Mouse (Mus musculus) forebrain, embryonic 11.5 days (tissue): ENCODE measurements around the gene Chn2. TPM values are rescaled to one million over a fixed set of nuclear protein-coding genes. Genes with fewer than 3 reads are reported as not detected.

Experiments
- ATAC-seq: fragments of 200-750 bp; cut with Nextera tagmentation; replicated peaks from 2 replicates; pipeline ENCODE4 v1.8.0; 2017; ENCODE audit warnings: moderate TSS enrichment; ENCODE audit not compliant: low FRiP score
- DNase-seq: peaks from one replicate; pipeline ENCODE4 v3.0.0-alpha.2; 2017; ENCODE audit warnings: low spot score
- H3K27ac ChIP-seq: fragments of 300-500 bp; sonication (generic); 2 replicates; pipeline ENCODE4 v1.5.1; 2014; ENCODE audit warnings: low read depth, low read length
- H3K27me3 ChIP-seq: fragments of 300-500 bp; sonication (generic); 2 replicates; pipeline ENCODE4 v1.6.1; 2014; ENCODE audit warnings: mild to moderate bottlenecking, low read length, mixed read lengths; ENCODE audit not compliant: control insufficient read depth, insufficient read depth
- H3K36me3 ChIP-seq: fragments of 300-500 bp; sonication (generic); 2 replicates; pipeline ENCODE4 v1.6.1; 2014; ENCODE audit warnings: mild to moderate bottlenecking, low read length, moderate library complexity, mixed read lengths; ENCODE audit not compliant: control insufficient read depth, insufficient read depth
- H3K4me1 ChIP-seq: fragments of 300-500 bp; sonication (generic); replicated peaks from 2 replicates; pipeline ENCODE4 v1.6.1; 2014; ENCODE audit warnings: low read length, mixed read lengths; ENCODE audit not compliant: control insufficient read depth, insufficient read depth
- H3K4me2 ChIP-seq: fragments of 300-500 bp; sonication (generic); 2 replicates; pipeline ENCODE4 v1.6.1; 2014; ENCODE audit warnings: low read depth, mild to moderate bottlenecking, low read length, moderate library complexity, mixed read lengths; ENCODE audit not compliant: severe bottlenecking
- H3K4me3 ChIP-seq: fragments of 300-500 bp; sonication (generic); 2 replicates; pipeline ENCODE4 v1.5.1; 2014; ENCODE audit warnings: low read depth, low read length
- H3K9ac ChIP-seq: fragments of 300-500 bp; sonication (generic); 2 replicates; pipeline ENCODE4 v1.6.1; 2014; ENCODE audit warnings: low read length
- H3K9me3 ChIP-seq: fragments of 300-500 bp; sonication (generic); 2 replicates; pipeline ENCODE4 v1.6.1; 2016; ENCODE audit warnings: low read length, mixed read lengths; ENCODE audit not compliant: control insufficient read depth
- whole genome bisulfite sequencing: fragments of 180-500 bp; shearing (Covaris S2); extraction: QIAGEN DNeasy Blood & Tissue Kit; methylation state at CpG from one replicate; pipeline ENCODE4 v1.1.7; 2014; 5-methylcytosine and 5-hydroxymethylcytosine counted together
- polyA plus RNA-seq: library from polyadenylated mRNA; unstranded; fragments of >200 nt; fragmentation: Nextera tagmentation; extraction: Ambion mirVana; gene quantifications from 2 replicates; pipeline ENCODE4 v1.2.1, GENCODE M21; 2014

Chn2 gene
- polyA plus RNA-seq, 1 experiment from 2014 or later: 20.3 TPM

DNA sequence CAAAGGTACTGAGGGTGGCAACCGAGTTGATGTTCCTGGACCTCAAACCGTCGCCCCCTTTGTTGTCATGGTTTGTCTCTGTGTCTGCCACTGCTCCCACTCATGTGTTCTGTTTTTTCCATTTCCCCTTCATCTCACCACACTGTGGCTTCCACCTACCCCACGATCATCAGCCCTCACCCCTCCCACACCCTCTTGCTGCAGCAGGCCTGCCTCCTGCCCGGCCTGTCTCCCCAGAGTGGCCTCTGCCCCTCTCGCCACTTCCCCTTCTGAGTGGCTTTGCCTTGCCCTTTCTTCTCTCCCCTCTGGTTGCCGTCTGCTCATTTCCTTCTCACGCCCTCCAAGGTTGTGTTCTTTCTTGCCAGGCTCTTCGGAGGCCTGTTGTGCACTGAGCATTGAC, 123.4 kb downstream of the Chn2 start:
- 0 out of 2 replicates have a peak, but pooled peaks cover 4% of the 10 kb centered on the region for H3K4me1 ChIP-seq
- H3K27me3 ChIP-seq: no peaks in the 10 kb centered on the region
- H3K27ac ChIP-seq: no peak overlapping the region
- 85% methylated on average over 9 of the region's 9 CpGs for WGBS
- no peak for ATAC-seq
- H3K9me3 ChIP-seq: no peaks in the 10 kb centered on the region
- no peaks in the 10 kb centered on the region for H3K36me3 ChIP-seq
- H3K4me2 ChIP-seq: no peak overlapping the region
- DNase-seq: no peak
- H3K9ac ChIP-seq: no peak overlapping the region
- H3K4me3 ChIP-seq: no peak overlapping the region

DNA sequence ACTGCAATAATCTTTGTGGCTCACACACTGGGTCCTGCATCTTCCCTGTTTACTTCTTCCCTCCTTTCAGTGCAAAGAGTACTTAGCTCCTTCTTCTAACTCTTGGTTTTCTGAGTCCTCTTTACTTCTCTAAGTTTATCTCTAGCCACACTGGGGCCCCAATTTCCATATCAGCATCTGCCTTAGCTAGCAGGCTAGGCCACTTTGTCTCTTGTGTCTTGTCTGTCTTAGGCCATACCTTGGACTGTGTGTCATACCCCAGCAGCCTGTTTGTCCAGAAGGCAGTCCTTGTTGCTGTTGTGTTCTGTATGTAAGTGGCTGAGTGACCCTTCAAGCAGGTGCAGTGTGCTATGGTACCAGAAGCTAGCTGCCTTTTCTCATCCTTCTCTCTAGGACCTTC, 124.3 kb downstream of the Chn2 start:
- 0 out of 2 replicates have a peak, but pooled peaks cover 4% of the 10 kb centered on the region for H3K4me1 ChIP-seq
- H3K4me2 ChIP-seq: no peak overlapping the region
- no peaks in the 10 kb centered on the region for H3K27me3 ChIP-seq
- H3K27ac ChIP-seq: no peak overlapping the region
- no peaks in the 10 kb centered on the region for H3K9me3 ChIP-seq
- DNase-seq (no peak), ATAC-seq (no peak)
- no peak overlapping the region for H3K4me3 ChIP-seq
- H3K9ac ChIP-seq: no peak overlapping the region
- no peaks in the 10 kb centered on the region for H3K36me3 ChIP-seq

DNA sequence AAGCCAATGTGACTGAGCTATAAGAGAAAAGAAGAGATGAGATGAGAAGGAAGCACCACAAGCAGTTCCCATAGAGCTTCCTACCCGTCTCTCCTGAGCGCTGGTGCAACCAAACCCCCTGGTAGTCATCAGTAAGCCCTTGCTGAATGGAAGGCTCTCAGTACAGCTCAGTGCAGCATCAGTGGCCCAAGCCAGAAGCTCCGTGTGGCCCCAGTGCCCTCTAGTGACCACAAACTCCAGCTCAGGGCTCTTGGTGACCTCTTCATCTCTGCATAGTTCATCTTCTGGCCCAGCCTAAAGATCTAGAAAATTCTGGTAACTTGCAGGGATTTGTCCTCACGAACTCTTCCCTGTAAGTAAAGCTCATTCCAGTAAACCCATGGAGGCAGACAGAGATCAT, 125.4 kb downstream of the Chn2 start:
- WGBS: 42% methylated on average over 4 of the region's 4 CpGs
- Histone ChIP-seq H3K36me3 (no peaks in the 10 kb centered on the region), H3K4me2 (no peak overlapping the region), H3K27ac (no peak overlapping the region), H3K4me3 (no peak overlapping the region), H3K4me1 (0 out of 2 replicates have a peak, but pooled peaks cover 4% of the 10 kb centered on the region), H3K27me3 (no peaks in the 10 kb centered on the region), H3K9ac (no peak overlapping the region), H3K9me3 (no peaks in the 10 kb centered on the region)
- no peak for DNase-seq
- ATAC-seq: no peak

DNA sequence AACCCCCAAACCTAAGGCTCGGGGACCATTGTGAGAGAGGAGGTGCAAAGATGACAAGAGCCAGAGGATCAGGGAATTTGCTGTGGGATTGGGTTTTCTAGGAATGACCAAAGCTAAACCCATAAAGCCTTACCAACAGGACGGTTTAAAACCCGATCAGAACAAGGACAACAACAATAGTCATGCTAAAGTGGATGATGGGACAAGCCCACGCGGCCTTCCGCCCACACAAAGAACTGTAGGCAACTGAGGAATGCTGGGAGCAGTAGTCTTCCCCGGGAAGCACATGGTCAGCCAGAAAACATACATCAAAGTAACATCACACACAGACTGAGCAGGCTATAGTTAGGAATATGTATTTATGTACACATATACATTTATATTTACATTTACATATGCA, 125.9 kb downstream of the Chn2 start:
- no peak overlapping the region for H3K9ac ChIP-seq
- no peak overlapping the region for H3K27ac ChIP-seq
- no peak for DNase-seq
- 87% methylated on average over 7 of the region's 7 CpGs for WGBS
- H3K9me3 ChIP-seq: no peaks in the 10 kb centered on the region
- H3K36me3 ChIP-seq: no peaks in the 10 kb centered on the region
- ATAC-seq: no peak
- H3K27me3 ChIP-seq: no peaks in the 10 kb centered on the region
- H3K4me1 ChIP-seq: 0 out of 2 replicates have a peak, but pooled peaks cover 4% of the 10 kb centered on the region
- no peak overlapping the region for H3K4me2 ChIP-seq
- no peak overlapping the region for H3K4me3 ChIP-seq

DNA sequence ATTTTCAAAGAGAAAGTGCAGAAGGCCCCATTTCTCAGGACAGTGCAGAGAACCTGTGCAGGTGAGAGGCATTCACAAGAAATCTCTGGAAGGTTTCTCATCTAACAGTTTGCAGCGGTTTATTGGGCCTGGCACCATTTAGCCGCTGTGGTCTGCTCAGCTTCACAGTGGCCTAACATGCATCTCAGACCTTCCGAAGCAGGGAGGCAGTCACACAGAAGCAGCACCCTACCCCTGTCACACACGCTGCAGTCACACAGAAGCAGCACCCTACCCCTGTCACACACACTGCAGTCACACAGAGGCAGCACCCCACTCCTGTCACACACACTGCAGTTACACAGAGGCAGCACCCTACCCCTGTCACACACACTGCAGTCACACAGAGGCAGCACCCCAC, 126.5 kb downstream of the Chn2 start:
- DNase-seq: no peak
- no peaks in the 10 kb centered on the region for H3K36me3 ChIP-seq
- 0 out of 2 replicates have a peak, but pooled peaks cover 4% of the 10 kb centered on the region for H3K4me1 ChIP-seq
- H3K9me3 ChIP-seq: no peaks in the 10 kb centered on the region
- WGBS: 89% methylated on average over 4 of the region's 4 CpGs
- H3K27ac ChIP-seq: no peak overlapping the region
- no peak overlapping the region for H3K4me2 ChIP-seq
- ATAC-seq: no peak
- H3K4me3 ChIP-seq: no peak overlapping the region
- no peak overlapping the region for H3K9ac ChIP-seq
- H3K27me3 ChIP-seq: no peaks in the 10 kb centered on the region

DNA sequence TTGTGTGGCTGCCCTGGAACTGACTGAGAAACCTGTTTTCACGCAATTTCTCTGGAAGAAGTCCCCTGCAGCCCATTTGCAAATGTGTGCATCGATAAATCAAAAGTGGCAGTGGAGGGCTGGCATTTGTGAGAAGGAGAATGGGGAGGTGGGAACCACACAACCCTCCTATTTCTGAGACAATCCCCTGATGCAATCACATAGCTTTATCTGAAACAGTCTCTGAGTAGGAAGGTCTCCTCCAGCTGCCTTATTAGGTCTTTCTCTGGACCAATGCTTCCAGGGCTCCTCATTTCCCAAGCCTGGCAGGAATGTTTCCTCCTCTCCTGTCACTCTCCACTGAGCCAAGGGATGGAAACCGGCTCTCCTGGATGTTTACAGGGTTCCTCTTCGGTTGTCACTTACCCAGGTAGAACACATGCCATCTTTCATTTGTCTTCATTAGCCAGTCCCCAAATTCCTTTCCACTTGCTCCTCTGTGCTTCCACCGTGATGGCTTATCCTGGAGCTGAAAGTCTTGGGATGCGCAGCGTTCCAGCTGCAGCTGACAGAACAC, 127.7 kb downstream of the Chn2 start:
- DNase-seq: peak; percentile 20
- no peaks in the 10 kb centered on the region for H3K4me1 ChIP-seq
- H3K36me3 ChIP-seq: no peaks in the 10 kb centered on the region
- H3K27me3 ChIP-seq: no peaks in the 10 kb centered on the region
- no peak overlapping the region for H3K9ac ChIP-seq
- no peak overlapping the region for H3K27ac ChIP-seq
- no peak overlapping the region for H3K4me2 ChIP-seq
- WGBS: 78% methylated on average over 7 of the region's 7 CpGs
- H3K4me3 ChIP-seq: no peak overlapping the region
- ATAC-seq: no peak
- H3K9me3 ChIP-seq: no peaks in the 10 kb centered on the region

DNA sequence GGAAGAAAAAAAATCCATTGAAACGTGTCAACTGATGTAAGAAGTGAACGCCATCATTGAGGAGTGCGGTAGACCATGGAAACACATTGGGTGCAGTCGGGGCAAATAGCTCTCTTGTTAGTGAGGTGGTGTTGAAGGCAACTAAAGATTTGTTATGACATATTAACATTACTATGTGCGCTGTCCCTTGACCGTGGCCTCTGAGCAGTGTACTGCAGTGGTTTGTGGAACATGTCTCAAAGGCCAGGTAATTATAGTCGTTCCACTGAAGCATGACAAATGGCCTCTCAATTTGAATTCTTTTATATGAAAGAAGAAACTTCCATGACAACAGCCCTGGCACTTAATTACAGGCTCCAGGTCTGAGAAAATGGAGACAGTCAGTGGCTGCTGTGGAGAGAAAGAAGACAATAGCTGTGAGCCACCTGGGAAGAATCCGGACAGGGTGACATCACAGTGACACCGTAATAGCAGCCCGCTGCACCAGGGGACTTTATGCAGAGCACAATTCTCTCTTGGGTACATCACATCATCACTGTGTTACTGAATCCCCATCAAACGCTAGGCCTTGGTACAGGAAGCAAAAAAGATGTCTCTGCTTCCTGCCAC, 131.0 kb downstream of the Chn2 start:
- H3K4me3 ChIP-seq: no peak overlapping the region
- no peaks in the 10 kb centered on the region for H3K36me3 ChIP-seq
- H3K4me2 ChIP-seq: no peak overlapping the region
- DNase-seq (peak; percentile 49), ATAC-seq (no peak; the same call in 1 of the 2 replicates)
- no peaks in the 10 kb centered on the region for H3K4me1 ChIP-seq
- no peak overlapping the region for H3K9ac ChIP-seq
- no peaks in the 10 kb centered on the region for H3K27me3 ChIP-seq
- no peaks in the 10 kb centered on the region for H3K9me3 ChIP-seq
- 54% methylated on average over 11 of the region's 11 CpGs for WGBS
- no peak overlapping the region for H3K27ac ChIP-seq

DNA sequence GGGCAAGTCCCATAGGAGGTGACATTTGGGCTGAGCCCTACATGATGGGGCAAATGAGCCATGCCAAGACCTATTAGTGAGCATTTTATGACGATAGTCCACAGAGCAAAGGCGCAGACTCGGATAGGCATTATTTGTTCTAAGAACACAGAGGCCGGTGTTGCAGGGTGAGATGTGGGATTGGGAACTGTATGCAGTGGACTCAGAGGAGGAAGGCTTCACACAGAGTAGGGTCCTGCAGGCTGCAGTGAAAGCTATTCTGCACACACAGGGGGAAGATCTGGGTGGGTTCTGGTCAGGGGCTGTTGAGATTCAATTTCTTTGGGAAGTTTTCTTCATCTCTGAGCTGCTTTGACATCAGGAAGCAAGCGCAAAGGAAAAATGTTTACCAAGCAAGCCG, 132.0 kb downstream of the Chn2 start:
- Histone ChIP-seq H3K27ac (no peak overlapping the region), H3K4me3 (no peak overlapping the region), H3K27me3 (no peaks in the 10 kb centered on the region), H3K9ac (no peak overlapping the region), H3K36me3 (no peaks in the 10 kb centered on the region), H3K4me2 (no peak overlapping the region), H3K9me3 (no peaks in the 10 kb centered on the region), H3K4me1 (no peaks in the 10 kb centered on the region)
- 81% methylated on average over 6 of the region's 6 CpGs for WGBS
- DNase-seq (peak; percentile 9), ATAC-seq (no peak)
